Mouse (Mus musculus): ENCODE data around the gene Lrrc56. TPM values are rescaled to one million over a fixed set of nuclear protein-coding genes. Genes with fewer than 3 reads are reported as not detected.

The Lrrc56 gene
- polyA plus RNA-seq, 1 experiment from 2014 or later, result 8.7 TPM

GRCm38 (mm10) chr7:141206182-141206937, 12.4 kb downstream of the Lrrc56 start:
- no peaks in the 10 kb centered on the region for H3K27me3 ChIP-seq (ENCODE audit: control insufficient read depth, insufficient read depth, low read length)
- WGBS, result 93% methylated on average over 18 of the region's 18 CpGs
- no peaks in the 10 kb centered on the region for H3K4me1 ChIP-seq (ENCODE audit: control insufficient read depth, insufficient read depth, low read length)
- H3K27ac ChIP-seq (replicated peaks; ENCODE audit: low read depth, low read length), result no peak overlapping the region
- no peaks in the 10 kb centered on the region; the same call in 1 of the 2 replicates for H3K36me3 ChIP-seq (replicated peaks; ENCODE audit: control insufficient read depth, insufficient read depth, low read depth, low read length)
- no peak overlapping the region for H3K4me2 ChIP-seq (ENCODE audit: low read depth, low read length)
- H3K9me3 ChIP-seq (replicated peaks; ENCODE audit: control insufficient read depth, low read length), result no peaks in the 10 kb centered on the region
- DNase-seq (ENCODE audit: low spot score) (no peak), ATAC-seq (replicated peaks; ENCODE audit: insufficient number of reproducible peaks, low FRiP score, low TSS enrichment, low read depth) (no peak)
- H3K9ac ChIP-seq (replicated peaks; ENCODE audit: low read length), result no peak overlapping the region
- no peak overlapping the region for H3K4me3 ChIP-seq (ENCODE audit: low read depth, low read length)

DNA sequence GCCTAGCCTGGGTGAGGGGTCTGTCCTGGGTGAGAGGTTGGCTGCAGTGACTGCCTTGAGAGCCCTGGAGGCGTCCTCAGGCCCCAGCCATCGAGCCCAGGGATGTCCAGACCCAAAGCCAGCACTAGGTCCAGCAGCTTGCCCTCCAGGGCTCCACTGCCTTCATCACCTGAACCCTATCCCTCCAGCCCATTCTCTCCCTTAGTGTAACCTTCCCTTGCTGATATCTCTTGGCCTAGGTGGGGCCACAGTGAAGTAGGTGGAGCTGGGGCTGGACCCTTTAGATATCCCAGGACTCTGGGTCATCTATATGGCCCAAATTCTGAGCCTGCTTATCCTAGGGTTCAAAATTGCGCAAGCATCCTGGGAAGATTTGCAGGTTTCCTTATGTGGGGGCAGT, 15.6 kb downstream of the Lrrc56 start:
- Histone ChIP-seq H3K4me2 (ENCODE audit: low read depth, low read length) (no peak overlapping the region), H3K4me3 (ENCODE audit: low read depth, low read length) (no peak overlapping the region), H3K36me3 (replicated peaks; ENCODE audit: control insufficient read depth, insufficient read depth, low read depth, low read length) (no peaks in the 10 kb centered on the region; the same call in 1 of the 2 replicates), H3K9me3 (replicated peaks; ENCODE audit: control insufficient read depth, low read length) (no peaks in the 10 kb centered on the region), H3K27me3 (ENCODE audit: control insufficient read depth, insufficient read depth, low read length) (no peaks in the 10 kb centered on the region), H3K9ac (replicated peaks; ENCODE audit: low read length) (no peak overlapping the region), H3K4me1 (ENCODE audit: control insufficient read depth, insufficient read depth, low read length) (no peaks in the 10 kb centered on the region), H3K27ac (replicated peaks; ENCODE audit: low read depth, low read length) (no peak overlapping the region)
- no peak for DNase-seq (ENCODE audit: low spot score)
- WGBS, result 59% methylated on average over 3 of the region's 3 CpGs
- ATAC-seq (replicated peaks; ENCODE audit: insufficient number of reproducible peaks, low FRiP score, low TSS enrichment, low read depth), result no peak

DNA sequence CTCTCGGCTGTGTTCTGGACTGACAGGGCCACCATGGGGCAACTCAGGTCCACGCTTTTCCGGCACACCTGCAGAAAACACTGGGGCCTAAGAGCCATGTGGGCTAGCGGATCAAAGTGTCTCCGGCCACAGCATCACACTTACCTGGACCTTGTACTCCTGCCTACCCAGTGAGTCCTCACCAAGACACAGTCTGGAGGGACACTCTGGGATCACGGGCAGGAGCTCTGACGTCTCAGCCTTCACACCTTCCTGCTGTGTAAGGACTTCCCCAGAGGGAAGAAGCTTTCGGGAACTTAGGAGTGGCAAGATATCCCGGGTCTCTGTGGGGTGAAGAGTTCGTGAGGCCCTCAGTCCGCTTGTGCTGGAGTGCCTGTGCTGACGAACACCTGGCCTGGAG, 16.2 kb downstream of the Lrrc56 start:
- 84% methylated on average over 12 of the region's 12 CpGs for WGBS
- no peak overlapping the region for H3K4me2 ChIP-seq (ENCODE audit: low read depth, low read length)
- ATAC-seq (replicated peaks; ENCODE audit: insufficient number of reproducible peaks, low FRiP score, low TSS enrichment, low read depth) (no peak), DNase-seq (ENCODE audit: low spot score) (no peak)
- H3K4me3 ChIP-seq (ENCODE audit: low read depth, low read length), result no peak overlapping the region
- H3K4me1 ChIP-seq (ENCODE audit: control insufficient read depth, insufficient read depth, low read length), result no peaks in the 10 kb centered on the region
- H3K27ac ChIP-seq (replicated peaks; ENCODE audit: low read depth, low read length), result no peak overlapping the region
- H3K36me3 ChIP-seq (replicated peaks; ENCODE audit: control insufficient read depth, insufficient read depth, low read depth, low read length), result no peaks in the 10 kb centered on the region
- no peaks in the 10 kb centered on the region for H3K27me3 ChIP-seq (ENCODE audit: control insufficient read depth, insufficient read depth, low read length)
- no peak overlapping the region for H3K9ac ChIP-seq (replicated peaks; ENCODE audit: low read length)
- no peaks in the 10 kb centered on the region for H3K9me3 ChIP-seq (replicated peaks; ENCODE audit: control insufficient read depth, low read length)

DNA sequence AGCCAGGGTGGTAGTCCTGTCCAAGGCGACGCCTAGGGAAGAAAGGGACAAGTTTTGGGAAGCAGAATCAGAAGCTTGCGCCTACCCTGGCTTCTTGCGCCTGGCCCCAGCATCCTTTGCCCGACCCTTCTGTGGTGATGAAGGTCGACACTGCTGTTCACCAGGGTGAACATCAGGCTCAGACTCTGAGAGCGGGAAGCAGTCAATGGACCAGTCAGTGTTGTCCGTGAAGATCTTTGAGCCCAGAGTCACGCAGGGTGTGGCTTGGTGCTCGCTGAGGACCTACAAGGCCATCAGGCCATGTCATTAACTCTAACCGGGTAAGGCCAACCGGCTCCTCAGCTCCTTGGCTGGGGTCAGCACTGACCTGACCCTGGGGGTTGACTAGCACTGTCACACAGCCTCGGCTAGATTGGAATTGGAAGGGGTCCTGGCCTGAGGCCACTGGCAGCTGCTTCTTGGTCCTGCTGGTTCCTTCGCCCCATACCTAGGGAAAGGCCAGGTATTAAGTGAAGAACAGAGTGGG, 16.7 kb downstream of the Lrrc56 start:
- no peak overlapping the region for H3K4me2 ChIP-seq (ENCODE audit: low read depth, low read length)
- no peak overlapping the region for H3K9ac ChIP-seq (replicated peaks; ENCODE audit: low read length)
- H3K4me1 ChIP-seq (ENCODE audit: control insufficient read depth, insufficient read depth, low read length), result no peaks in the 10 kb centered on the region
- no peak overlapping the region for H3K4me3 ChIP-seq (ENCODE audit: low read depth, low read length)
- no peaks in the 10 kb centered on the region for H3K27me3 ChIP-seq (ENCODE audit: control insufficient read depth, insufficient read depth, low read length)
- H3K9me3 ChIP-seq (replicated peaks; ENCODE audit: control insufficient read depth, low read length), result no peaks in the 10 kb centered on the region
- DNase-seq (ENCODE audit: low spot score) (no peak), ATAC-seq (replicated peaks; ENCODE audit: insufficient number of reproducible peaks, low FRiP score, low TSS enrichment, low read depth) (no peak)
- no peaks in the 10 kb centered on the region for H3K36me3 ChIP-seq (replicated peaks; ENCODE audit: control insufficient read depth, insufficient read depth, low read depth, low read length)
- 83% methylated on average over 14 of the region's 14 CpGs for WGBS
- no peak overlapping the region for H3K27ac ChIP-seq (replicated peaks; ENCODE audit: low read depth, low read length)

GRCm38 (mm10) chr7:141213133-141213532, 19.2 kb downstream of the Lrrc56 start:
- WGBS, result 86% methylated on average over 3 of the region's 3 CpGs
- no peak overlapping the region for H3K27ac ChIP-seq (replicated peaks; ENCODE audit: low read depth, low read length)

DNA sequence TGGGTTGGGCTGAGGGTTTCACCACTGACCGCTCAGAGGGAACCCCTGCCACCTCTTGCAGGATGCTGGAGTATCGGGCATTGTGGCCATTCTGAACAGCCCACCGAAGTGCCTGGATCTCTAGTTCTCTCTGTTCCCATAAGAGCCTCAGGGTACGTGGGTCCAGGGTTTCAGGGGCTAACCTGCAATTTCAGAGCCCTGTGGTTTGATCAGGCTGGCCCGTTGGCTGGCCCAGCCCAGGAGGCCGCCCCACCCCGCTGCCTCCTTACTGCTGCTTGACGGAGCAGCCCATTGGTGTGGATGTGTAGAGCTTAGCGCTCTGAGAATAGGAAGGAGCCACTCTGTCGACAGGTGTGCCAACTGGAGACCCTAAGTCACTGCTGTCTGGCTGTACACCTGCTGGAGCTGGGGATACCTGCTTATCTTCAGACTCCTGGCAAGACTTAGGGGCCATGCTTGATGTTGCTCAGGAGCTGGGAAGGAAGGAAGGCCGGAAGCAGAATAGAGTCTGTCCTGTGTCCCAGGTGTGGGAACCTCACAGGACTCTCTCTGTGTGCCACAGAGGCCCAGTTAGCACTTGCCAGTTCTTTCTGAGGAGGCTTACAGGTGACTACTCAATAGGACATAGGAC, 19.8 kb downstream of the Lrrc56 start, which contains the start of gene Lmntd2:
TSS of gene Lmntd2 (minus strand) at position 476 of the 631 bp plus-strand sequence.
- H3K4me1 ChIP-seq (ENCODE audit: control insufficient read depth, insufficient read depth, low read length), result peaks cover 4% of the 10 kb centered on the region; the same call in 1 of the 2 replicates
- no peaks in the 10 kb centered on the region for H3K9me3 ChIP-seq (replicated peaks; ENCODE audit: control insufficient read depth, low read length)
- peak within 1 kb of the TSS; percentile 84 for H3K27ac ChIP-seq (replicated peaks; ENCODE audit: low read depth, low read length)
- peak within 1 kb of the TSS; percentile 83 for H3K4me2 ChIP-seq (ENCODE audit: low read depth, low read length)
- no peak for DNase-seq (ENCODE audit: low spot score)
- no peaks in the 10 kb centered on the region for H3K27me3 ChIP-seq (ENCODE audit: control insufficient read depth, insufficient read depth, low read length)
- H3K9ac ChIP-seq (replicated peaks; ENCODE audit: low read length), result peak within 1 kb of the TSS; percentile 62
- H3K36me3 ChIP-seq (replicated peaks; ENCODE audit: control insufficient read depth, insufficient read depth, low read depth, low read length), result no peaks in the 10 kb centered on the region
- 90% methylated on average over 11 of the region's 11 CpGs for WGBS
- no peak for ATAC-seq (replicated peaks; ENCODE audit: insufficient number of reproducible peaks, low FRiP score, low TSS enrichment, low read depth)
- peak within 1 kb of the TSS; percentile 68 for H3K4me3 ChIP-seq (ENCODE audit: low read depth, low read length)

More at GRCm38 (mm10) chr7:141213133-141213532, 19.2 kb downstream of the Lrrc56 start:
- ATAC-seq (replicated peaks; ENCODE audit: insufficient number of reproducible peaks, low FRiP score, low TSS enrichment, low read depth), result no peak
- Histone ChIP-seq H3K4me3 (ENCODE audit: low read depth, low read length) (no peak overlapping the region), H3K9me3 (replicated peaks; ENCODE audit: control insufficient read depth, low read length) (no peaks in the 10 kb centered on the region), H3K4me1 (ENCODE audit: control insufficient read depth, insufficient read depth, low read length) (peaks cover 4% of the 10 kb centered on the region; the same call in 1 of the 2 replicates), H3K27me3 (ENCODE audit: control insufficient read depth, insufficient read depth, low read length) (no peaks in the 10 kb centered on the region), H3K9ac (replicated peaks; ENCODE audit: low read length) (no peak overlapping the region), H3K4me2 (ENCODE audit: low read depth, low read length) (no peak overlapping the region), H3K36me3 (replicated peaks; ENCODE audit: control insufficient read depth, insufficient read depth, low read depth, low read length) (no peaks in the 10 kb centered on the region)
- no peak for DNase-seq (ENCODE audit: low spot score)

GRCm38 (mm10) chr7:141214310-141214709, 20.4 kb downstream of the Lrrc56 start:
- Histone ChIP-seq H3K4me3 (ENCODE audit: low read depth, low read length) (no peak overlapping the region), H3K4me2 (ENCODE audit: low read depth, low read length) (no peak overlapping the region)
- no peak for ATAC-seq (replicated peaks; ENCODE audit: insufficient number of reproducible peaks, low FRiP score, low TSS enrichment, low read depth)

More at GRCm38 (mm10) chr7:141214310-141214709, 20.4 kb downstream of the Lrrc56 start:
- no peaks in the 10 kb centered on the region for H3K27me3 ChIP-seq (ENCODE audit: control insufficient read depth, insufficient read depth, low read length)
- 74% methylated on average over 3 of the region's 3 CpGs for WGBS
- no peak overlapping the region for H3K9ac ChIP-seq (replicated peaks; ENCODE audit: low read length)
- H3K27ac ChIP-seq (replicated peaks; ENCODE audit: low read depth, low read length), result peak overlapping the region; percentile 84; the same call in 1 of the 2 replicates
- H3K36me3 ChIP-seq (replicated peaks; ENCODE audit: control insufficient read depth, insufficient read depth, low read depth, low read length), result no peaks in the 10 kb centered on the region
- H3K4me1 ChIP-seq (ENCODE audit: control insufficient read depth, insufficient read depth, low read length), result peaks cover 4% of the 10 kb centered on the region; the same call in 1 of the 2 replicates
- DNase-seq (ENCODE audit: low spot score), result no peak
- H3K9me3 ChIP-seq (replicated peaks; ENCODE audit: control insufficient read depth, low read length), result no peaks in the 10 kb centered on the region
